Mouse (Mus musculus) limb, embryonic 14.5 days (tissue): ENCODE measurements around the gene Ciz1. TPM values are rescaled to one million over a fixed set of nuclear protein-coding genes. Genes with fewer than 3 reads are reported as not detected.

Experiments
- ATAC-seq: fragments of 200-750 bp; cut with Nextera tagmentation; 2 replicates; pipeline ENCODE4 v1.8.0; 2017; ENCODE audit warnings: low read depth, moderate number of reproducible peaks, moderate TSS enrichment; ENCODE audit not compliant: low FRiP score
- DNase-seq: peaks from one replicate; pipeline ENCODE4 v3.0.0-alpha.2; 2015; ENCODE audit warnings: low spot score
- H3K27ac ChIP-seq: fragments of 300-500 bp; sonication (generic); replicated peaks from 2 replicates; pipeline ENCODE4 v1.5.1; 2014; ENCODE audit warnings: low read depth, mild to moderate bottlenecking, low read length, moderate library complexity, mixed read lengths
- H3K27me3 ChIP-seq: fragments of 300-500 bp; sonication (generic); 2 replicates; pipeline ENCODE4 v1.6.1; 2014; ENCODE audit warnings: low read length, mixed read lengths; ENCODE audit not compliant: control insufficient read depth, insufficient read depth
- H3K36me3 ChIP-seq: fragments of 300-500 bp; sonication (generic); 2 replicates; pipeline ENCODE4 v1.6.1; 2014; ENCODE audit warnings: mild to moderate bottlenecking, low read length, moderate library complexity, mixed read lengths; ENCODE audit not compliant: control insufficient read depth, insufficient read depth
- H3K4me1 ChIP-seq: fragments of 300-500 bp; sonication (generic); 2 replicates; pipeline ENCODE4 v1.6.1; 2014; ENCODE audit warnings: antibody characterized with exemption, low read length, mixed read lengths; ENCODE audit not compliant: control insufficient read depth, insufficient read depth
- H3K4me2 ChIP-seq: fragments of 300-500 bp; sonication (generic); replicated peaks from 2 replicates; pipeline ENCODE4 v1.6.1; 2014; ENCODE audit warnings: low read depth, mild to moderate bottlenecking, low read length, moderate library complexity; ENCODE audit not compliant: severe bottlenecking
- H3K4me3 ChIP-seq: fragments of 300-500 bp; sonication (generic); replicated peaks from 2 replicates; pipeline ENCODE4 v1.5.1; 2014; ENCODE audit warnings: low read length
- H3K9ac ChIP-seq: fragments of 300-500 bp; sonication (generic); 2 replicates; pipeline ENCODE4 v1.6.1; 2014; ENCODE audit warnings: mild to moderate bottlenecking, low read depth, low read length, moderate library complexity; ENCODE audit not compliant: severe bottlenecking
- H3K9me3 ChIP-seq: fragments of 300-500 bp; sonication (generic); 2 replicates; pipeline ENCODE4 v1.6.1; 2016; ENCODE audit warnings: low read length; ENCODE audit not compliant: control insufficient read depth
- POLR2A ChIP-seq: fragments of 200-500 bp; IDR thresholded peaks from 2 replicates; pipeline ENCODE4 v1.8.0; 2012; ENCODE audit warnings: inconsistent platforms, mild to moderate bottlenecking, moderate library complexity, borderline replicate concordance; ENCODE audit not compliant: insufficient read depth, insufficient read length; ENCODE audit errors: extremely low read depth
- WGBS: fragments of 180-500 bp; shearing (Covaris S2); extraction: QIAGEN DNeasy Blood & Tissue Kit; methylation state at CpG from one replicate; pipeline ENCODE4 v1.1.7; 2014; 5-methylcytosine and 5-hydroxymethylcytosine counted together
- polyA plus RNA-seq, 2 experiments: library from polyadenylated mRNA; depleted of rRNA in 1 of 2; stranded (reverse) in 1 of 2; unstranded in 1 of 2; fragments of >200 nt; fragmentation: Nextera tagmentation in 1 of 2; extraction: Ambion mirVana in 1 of 2; gene quantifications; 2 replicates each; pipeline versions ENCODE4 v1.2.1 to v1.2.3; 2012 to 2014

The Ciz1 gene
- polyA plus RNA-seq, 2 experiments = 46.5 to 196 TPM

GRCm38 (mm10) chr2:32415801-32416200 is 63.7 kb downstream of the Ciz1 start:
- Histone ChIP-seq H3K4me1 (no peaks in the 10 kb centered on the region), H3K27ac (no peak overlapping the region), H3K4me2 (no peak overlapping the region), H3K36me3 (peaks cover 66% of the 10 kb centered on the region), H3K4me3 (no peak overlapping the region), H3K27me3 (no peaks in the 10 kb centered on the region), H3K9me3 (no peaks in the 10 kb centered on the region), H3K9ac (no peak overlapping the region)
- ATAC-seq (no peak), DNase-seq (no peak)
- 94% methylated on average over 12 of the region's 12 CpGs for WGBS
- TF ChIP-seq POLR2A = no peak

DNA sequence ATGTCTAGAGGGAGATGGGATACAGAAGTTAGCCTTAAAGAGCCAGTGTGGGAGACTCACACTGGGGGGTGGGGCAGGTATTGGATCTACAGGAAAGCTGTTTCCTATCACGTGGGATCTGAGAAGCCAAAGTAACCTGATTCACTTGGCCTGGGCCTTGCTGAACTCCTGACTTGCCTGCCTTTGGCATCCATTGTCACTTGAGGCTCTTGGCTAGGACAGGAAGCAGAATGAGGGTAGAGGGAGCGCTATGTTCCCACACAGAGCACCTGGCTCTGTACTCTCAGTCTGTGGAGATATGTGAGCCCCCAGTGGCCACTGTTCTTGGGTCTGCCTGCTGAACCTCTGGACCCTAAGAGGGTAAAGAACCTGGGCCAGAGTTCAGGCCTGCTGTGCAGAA is 64.4 kb downstream of the Ciz1 start:
- ATAC-seq = no peak
- Histone ChIP-seq H3K36me3 (peaks cover 74% of the 10 kb centered on the region), H3K9me3 (no peaks in the 10 kb centered on the region), H3K4me3 (no peak overlapping the region), H3K4me2 (no peak overlapping the region), H3K9ac (no peak overlapping the region), H3K27me3 (no peaks in the 10 kb centered on the region), H3K27ac (no peak overlapping the region), H3K4me1 (no peaks in the 10 kb centered on the region)
- no peak for DNase-seq
- TF ChIP-seq POLR2A = no peak
- 77% methylated on average over 2 of the region's 2 CpGs for WGBS

GRCm38 (mm10) chr2:32417486-32417885 is 65.4 kb downstream of the Ciz1 start:
- no peak for TF ChIP-seq POLR2A
- Histone ChIP-seq H3K27me3 (no peaks in the 10 kb centered on the region), H3K4me1 (peaks cover under 1% of the 10 kb centered on the region; the same call in 1 of the 2 replicates), H3K4me3 (no peak overlapping the region), H3K9me3 (no peaks in the 10 kb centered on the region), H3K9ac (no peak overlapping the region), H3K36me3 (peaks cover 74% of the 10 kb centered on the region), H3K4me2 (no peak overlapping the region), H3K27ac (no peak overlapping the region)
- DNase-seq = no peak
- ATAC-seq = no peak
- 93% methylated on average over 8 of the region's 8 CpGs for WGBS

DNA sequence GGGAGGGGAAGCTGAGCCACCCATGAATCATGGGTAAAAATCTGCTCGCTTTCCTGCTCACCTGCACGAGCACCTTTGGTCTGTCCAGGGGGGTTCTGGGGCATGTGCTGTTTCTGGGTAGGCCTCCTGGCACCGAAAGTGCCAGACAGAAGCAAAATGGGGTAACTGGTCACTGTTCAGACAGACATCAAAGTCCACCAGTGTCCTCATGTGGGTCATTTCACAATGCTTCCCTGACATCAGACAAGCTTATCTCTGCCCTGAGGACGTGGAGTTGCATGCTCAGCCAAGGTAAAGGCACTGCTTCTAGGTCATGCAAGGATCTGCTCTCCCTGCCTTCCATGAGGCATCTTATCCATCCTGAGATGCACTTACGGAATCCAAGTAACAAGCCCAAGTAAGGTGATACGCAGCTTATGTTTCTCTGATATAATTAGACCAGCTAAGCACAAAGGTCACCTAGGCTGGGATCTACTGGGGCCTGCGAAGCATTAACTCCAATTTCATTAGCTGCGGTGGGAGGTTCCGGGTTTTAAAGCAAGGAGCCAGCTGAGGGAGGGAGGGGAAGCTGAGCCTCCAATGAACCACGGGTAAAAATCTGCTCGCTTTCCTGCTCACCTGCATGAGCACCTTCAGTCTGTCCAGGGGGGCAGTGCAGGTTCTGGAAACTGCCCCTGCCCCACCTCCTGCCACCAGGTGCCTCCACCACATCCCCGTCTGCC is 66.5 kb downstream of the Ciz1 start:
- DNase-seq (no peak), ATAC-seq (no peak)
- Histone ChIP-seq H3K27ac (no peak overlapping the region), H3K4me1 (peaks cover 11% of the 10 kb centered on the region), H3K36me3 (peaks cover 74% of the 10 kb centered on the region), H3K4me3 (no peak overlapping the region), H3K9ac (no peak overlapping the region), H3K9me3 (no peaks in the 10 kb centered on the region), H3K27me3 (no peaks in the 10 kb centered on the region), H3K4me2 (no peak overlapping the region)
- TF ChIP-seq POLR2A = no peak
- WGBS = 73% methylated on average over 12 of the region's 12 CpGs

- DNase-seq (no peak), ATAC-seq (no peak)
- no peak overlapping the region for H3K4me3 ChIP-seq
- peaks cover 72% of the 10 kb centered on the region for H3K36me3 ChIP-seq
- 86% methylated on average over 3 of the region's 3 CpGs for WGBS
- H3K9me3 ChIP-seq = no peaks in the 10 kb centered on the region
- peaks cover 18% of the 10 kb centered on the region for H3K4me1 ChIP-seq
- no peak overlapping the region for H3K27ac ChIP-seq
- no peak overlapping the region for H3K4me2 ChIP-seq
- no peaks in the 10 kb centered on the region for H3K27me3 ChIP-seq
- no peak for TF ChIP-seq POLR2A
- no peak overlapping the region for H3K9ac ChIP-seq
These were observed 67.2 kb downstream of the Ciz1 start for GRCm38 (mm10) chr2:32419359-32419758.
